Mouse (Mus musculus): Measurements from ENCODE around the gene Rad23a.

The Rad23a gene

GRCm38 (mm10) chr8:84787523-84788302, 52.8 kb downstream of the Rad23a start:
- in situ Hi-C loops (cut with MboI) = no loop called here

- in situ Hi-C loops (cut with MboI) = no loop called here
Measured at GRCm38 (mm10) chr8:84786801-84787467, 53.5 kb downstream of the Rad23a start.

GRCm38 (mm10) chr8:84785756-84786677, 54.4 kb downstream of the Rad23a start:
- in situ Hi-C loops (cut with MboI) = no loop called here

DNA sequence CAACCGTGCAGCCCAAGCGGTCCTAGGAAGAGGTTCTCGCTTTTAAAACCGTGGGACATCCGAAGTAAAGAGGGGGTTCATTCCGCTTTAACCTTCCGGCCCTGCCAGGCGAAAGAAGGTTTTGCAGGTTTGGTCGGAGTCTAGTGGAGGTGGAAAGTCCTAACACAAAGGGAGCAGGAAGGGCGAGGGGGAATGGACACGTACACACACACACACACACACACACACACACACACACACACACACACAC, 55.0 kb downstream of the Rad23a start:
- in situ Hi-C loops (cut with MboI) = no loop called here

DNA sequence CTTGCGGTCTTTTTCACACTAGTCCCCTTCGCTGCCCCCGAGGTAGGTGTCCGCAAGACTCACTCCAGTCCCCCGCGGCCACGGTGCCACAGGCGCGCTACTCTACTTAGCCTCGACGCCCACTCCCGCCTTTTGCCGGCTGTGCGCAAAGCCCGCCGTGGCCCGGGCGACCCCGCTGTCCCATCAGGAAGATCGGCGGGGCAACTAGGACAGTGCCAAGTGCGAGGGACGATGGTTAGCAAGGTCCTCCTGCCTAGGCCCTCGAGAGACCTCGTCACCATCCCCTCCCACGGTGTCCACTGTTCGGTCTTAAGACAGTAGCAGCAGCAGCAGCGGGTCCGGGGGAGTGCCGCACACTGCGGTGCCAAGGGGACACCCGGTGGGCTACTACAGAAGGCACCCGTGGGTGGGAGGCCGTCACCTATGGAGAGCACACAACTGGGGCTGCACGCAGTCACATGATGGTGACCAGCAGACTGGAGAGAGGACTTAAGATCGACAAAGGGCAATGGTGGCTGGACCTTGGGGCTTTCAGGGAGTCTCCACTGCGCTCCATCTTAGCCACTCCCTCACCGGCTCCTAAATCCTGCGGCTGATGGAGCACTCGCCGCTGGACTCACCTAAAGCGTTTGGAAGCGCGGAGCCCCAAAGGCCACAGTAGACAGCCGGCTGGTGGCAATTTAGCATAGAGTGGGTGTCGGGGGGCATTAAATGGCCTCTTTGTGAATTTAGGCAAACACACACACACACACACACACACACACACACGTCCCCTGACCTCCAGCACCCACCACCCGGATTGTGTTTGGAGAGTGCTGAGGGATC, 55.6 kb downstream of the Rad23a start:
- in situ Hi-C loops (cut with MboI) = no loop called here

All from mature B cell (primary cell).